8 mouse cellular contexts compared by ENCODE assay signal in genomic region chr16:20621191-20621990, GRCm38 (mm10). TPM values are rescaled to one million over a fixed set of nuclear protein-coding genes. Genes with fewer than 3 reads are reported as not detected.
A peak's percentile ranks its signal among the peaks of the same experiment; 100 is the strongest.
DNase-seq lines count a peak whose midpoint lies in the region; ATAC-seq and TF ChIP-seq lines count a peak whose summit lies in the region.

Camk2n2 (minus strand) TSS chr16:20621287.

- H3K4me3 ChIP-seq in layer of hippocampus, adult 2 months = peak within 1 kb of the TSS; percentile 76
- H3K4me3 ChIP-seq in hindbrain, embryonic 14.5 days (replicated peaks; ENCODE audit: low read length) = peak within 1 kb of the TSS; percentile 80

- peaks cover 12% of the 10 kb centered on the region for H3K36me3 ChIP-seq in hindbrain, embryonic 14.5 days (replicated peaks; ENCODE audit: control insufficient read depth, insufficient read depth)

- DNase-seq in layer of hippocampus, adult 2 months (ENCODE audit: low spot score in 2 of 2) = peak in 1 of 2 experiments; percentile 30
- DNase-seq in layer of hippocampus, adult 9-11 months = no peak
- DNase-seq in cerebellum, adult 9-11 months = peak; percentile 89
- peak; percentile 59 for DNase-seq in gastrocnemius, adult 18-20 months (ENCODE audit: low spot score)
- DNase-seq in hindbrain, embryonic 14.5 days (ENCODE audit: low spot score) = peak; percentile 58
- peak; percentile 24 to 47 for DNase-seq in left cerebral cortex, postnatal 14 days (ENCODE audit: low spot score in 2 of 2)
- DNase-seq in right cerebral cortex, postnatal 4 days = peak; percentile 69

- H3K4me2 ChIP-seq in hindbrain, embryonic 14.5 days (replicated peaks) = peak within 1 kb of the TSS; percentile 94

- peak within 1 kb of the TSS; percentile 90 for H3K9ac ChIP-seq in hindbrain, embryonic 14.5 days

- ATAC-seq in hindbrain, embryonic 14.5 days (ENCODE audit: low FRiP score) = peak; percentile 58
- peak; percentile 62 for ATAC-seq in megakaryocyte, adult 5-6 weeks (ENCODE audit: poor library complexity, severe bottlenecking)

- peaks cover 12% of the 10 kb centered on the region for H3K4me1 ChIP-seq in hindbrain, embryonic 14.5 days (replicated peaks; ENCODE audit: control insufficient read depth, insufficient read depth, low read length)

- intact Hi-C loops in left cerebral cortex, postnatal 14 days (cut with DNase I) = no loop called here

- peak within 1 kb of the TSS; percentile 72 for H3K27ac ChIP-seq in layer of hippocampus, adult 2 months
- peak within 1 kb of the TSS; percentile 95 for H3K27ac ChIP-seq in hindbrain, embryonic 14.5 days

- no peaks in the 10 kb centered on the region for H3K27me3 ChIP-seq in hindbrain, embryonic 14.5 days (ENCODE audit: control insufficient read depth, insufficient read depth, low read length)

- under 1% methylated on average over 73 of the region's 92 CpGs for WGBS in hindbrain, embryonic 14.5 days

- H3K9me3 ChIP-seq in hindbrain, embryonic 14.5 days (ENCODE audit: control insufficient read depth, low read length) = no peaks in the 10 kb centered on the region

- TF ChIP-seq CTCF in layer of hippocampus, adult 2 months (conservative IDR thresholded peaks at IDR 0.05) = no peak

RNA-seq across cellular contexts. Expression of gene Camk2n2, which starts in this region (rescaled TPM):
- total RNA-seq in layer of hippocampus, adult 2 months (2021) = 10 to 100 TPM; 69.1 to 84.4 TPM
- total RNA-seq in gastrocnemius, adult 18-20 months (2021) = 1 to 10 TPM; 1.1 to 1.2 TPM
- 61.8 and 63.8 TPM in 2 replicates for polyA plus RNA-seq in hindbrain, embryonic 14.5 days (2014; fragmentation: Nextera tagmentation; extraction: Ambion mirVana)
- total RNA-seq in left cerebral cortex, postnatal 14 days (2021) = 100 to 1,000 TPM; 176 to 177 TPM
- 0.29 and 0.32 TPM in 2 replicates for total RNA-seq in megakaryocyte, adult 5-6 weeks (2015)
- total RNA-seq in megakaryocyte, adult 5-6 weeks (2017) = 0.95 TPM in 1 of 2 replicates, not detected in the other

Comparison
In these comparisons a context has a peak if more than half of its experiments do, and no peak if none do; other contexts are left out.
1. RNA of gene Camk2n2 (total RNA-seq): 176 to 177 TPM in left cerebral cortex, postnatal 14 days and 69.1 to 84.4 TPM in layer of hippocampus, adult 2 months; 1.1 to 1.2 TPM in gastrocnemius, adult 18-20 months and 0.29 to 0.95 TPM in megakaryocyte, adult 5-6 weeks; every median in the first group is over 10 times any median in the second.
2. Peak in ATAC-seq in megakaryocyte, adult 5-6 weeks; RNA of the gene not detected or under 1 TPM.